Mouse (Mus musculus) E14TG2a.4 (cell line): ENCODE results near the gene Gm49416.

Source experiments
- CTCF ChIP-seq: conservative IDR thresholded peaks from 2 replicates; pipeline ENCODE4 v1.5.1; 2014; ENCODE audit warnings: low read length
- NANOG ChIP-seq: IDR thresholded peaks from 2 replicates; pipeline ENCODE4 v1.6.1; 2014; ENCODE audit warnings: borderline replicate concordance, low read length, mixed read lengths

- TF ChIP-seq CTCF = peak; percentile 29
- no peak for TF ChIP-seq NANOG
Observed at GRCm38 (mm10) chr19:8859018-8859417, 29.7 kb upstream of the Gm49416 start.
